Mouse (Mus musculus) CH12.LX (cell line): ENCODE results near the gene Slc15a2. TPM values are rescaled to one million over a fixed set of nuclear protein-coding genes. Genes with fewer than 3 reads are reported as not detected.

Source experiments
- DNase-seq: peaks from one replicate; pipeline ENCODE4 v3.0.0-alpha.2; 2013; ENCODE audit errors: extremely low read depth
- H3K27ac ChIP-seq: 2 replicates; pipeline ENCODE4 v1.5.1; 2012; ENCODE audit warnings: low read depth, mild to moderate bottlenecking, control low read depth, moderate library complexity; ENCODE audit not compliant: insufficient read depth
- H3K27me3 ChIP-seq: replicated peaks from 2 replicates; pipeline ENCODE3; 2012; ENCODE audit warnings: inconsistent platforms
- H3K36me3 ChIP-seq, 2 experiments: replicated peaks in 1 of 2; 2 replicates each; pipeline versions ENCODE3 to v1.6.1; 2012; ENCODE audit warnings: inconsistent platforms in 1 of 2, low read length in 1 of 2, mild to moderate bottlenecking in 1 of 2, mixed read lengths in 1 of 2, moderate library complexity in 1 of 2; ENCODE audit not compliant: control insufficient read depth in 1 of 2, insufficient read depth in 1 of 2
- H3K4me1 ChIP-seq, 2 experiments: 2 replicates each; pipeline ENCODE4 v1.6.1; 2012; ENCODE audit warnings: inconsistent platforms in 1 of 2, moderate library complexity in 1 of 2; ENCODE audit not compliant: insufficient read depth in 2 of 2, control insufficient read depth in 1 of 2
- H3K4me2 ChIP-seq: 2 replicates; pipeline ENCODE4 v1.6.1; 2012; ENCODE audit warnings: low read depth, mild to moderate bottlenecking, control low read depth; ENCODE audit not compliant: poor library complexity, insufficient read depth, severe bottlenecking
- H3K4me3 ChIP-seq, 3 experiments: fragments of 150-350 bp in 1 of 3; sonication (generic) in 1 of 3; replicated peaks in 1 of 3; 2 replicates each; pipeline versions ENCODE3 to v1.5.1; 2011 to 2012; ENCODE audit warnings: low read depth in 2 of 3, low read length in 2 of 3, mild to moderate bottlenecking in 2 of 3, moderate library complexity in 2 of 3, control low read depth in 1 of 3, improper control_type of control experiment in 1 of 3, inconsistent platforms in 1 of 3, mixed read lengths in 1 of 3; ENCODE audit not compliant: poor library complexity in 1 of 3
- H3K79me2 ChIP-seq: replicated peaks from 2 replicates; pipeline ENCODE4 v1.6.1; 2012; ENCODE audit warnings: mild to moderate bottlenecking, moderate library complexity; ENCODE audit not compliant: control insufficient read depth, poor library complexity, insufficient read depth, severe bottlenecking; ENCODE audit errors: extremely low read depth
- H3K9ac ChIP-seq: 2 replicates; pipeline ENCODE4 v1.6.1; 2012; ENCODE audit warnings: low read depth, mild to moderate bottlenecking, control low read depth, moderate library complexity; ENCODE audit not compliant: insufficient read depth
- H3K9me3 ChIP-seq: replicated peaks from 2 replicates; pipeline ENCODE3; 2012; ENCODE audit warnings: low read length, inconsistent platforms, mixed read lengths
- BHLHE40 ChIP-seq: IDR thresholded peaks from 2 replicates; pipeline ENCODE4 v1.6.1; 2011; ENCODE audit warnings: mild to moderate bottlenecking, low read depth, low read length, improper control_type of control experiment
- CHD1 ChIP-seq: IDR thresholded peaks from 2 replicates; pipeline ENCODE4 v1.6.1; 2012; ENCODE audit warnings: low read depth, low read length, improper control_type of control experiment, inconsistent platforms
- CHD2 ChIP-seq: IDR thresholded peaks from 2 replicates; pipeline ENCODE4 v1.6.1; 2011; ENCODE audit warnings: low read length, improper control_type of control experiment
- CTCF ChIP-seq, 2 experiments: IDR thresholded peaks in 1 of 2; conservative IDR thresholded peaks in 1 of 2; 2 replicates each; pipeline ENCODE4 v1.5.1; 2011 to 2012; ENCODE audit warnings: low read depth in 2 of 2, low read length in 2 of 2, improper control_type of control experiment in 1 of 2, inconsistent platforms in 1 of 2, mild to moderate bottlenecking in 1 of 2, moderate library complexity in 1 of 2
- E2F4 ChIP-seq: IDR thresholded peaks from 2 replicates; pipeline ENCODE4 v1.6.1; 2011; ENCODE audit warnings: low read depth, low read length, improper control_type of control experiment; ENCODE audit not compliant: insufficient replicate concordance
- ELF1 ChIP-seq: IDR thresholded peaks from 2 replicates; pipeline ENCODE4 v1.6.1; 2014; ENCODE audit warnings: low read depth, mild to moderate bottlenecking, inconsistent platforms, low read length, improper control_type of control experiment
- EP300 ChIP-seq: IDR thresholded peaks from 2 replicates; pipeline ENCODE4 v1.6.1; 2011; ENCODE audit warnings: low read length, improper control_type of control experiment
- ETS1 ChIP-seq: conservative IDR thresholded peaks from 2 replicates; pipeline ENCODE4 v1.6.1; 2012; ENCODE audit warnings: low read depth, mild to moderate bottlenecking, inconsistent platforms, low read length, improper control_type of control experiment, moderate library complexity
- GABPA ChIP-seq: IDR thresholded peaks from 2 replicates; pipeline ENCODE4 v1.6.1; 2012; ENCODE audit warnings: low read depth, low read length, improper control_type of control experiment, inconsistent platforms; ENCODE audit not compliant: insufficient replicate concordance
- HCFC1 ChIP-seq: IDR thresholded peaks from 2 replicates; pipeline ENCODE4 v1.6.1; 2012; ENCODE audit warnings: low read depth, mild to moderate bottlenecking, inconsistent platforms, low read length, improper control_type of control experiment
- IRF4 ChIP-seq: IDR thresholded peaks from 2 replicates; pipeline ENCODE4 v1.6.1; 2014; ENCODE audit warnings: low read depth, mild to moderate bottlenecking, inconsistent platforms, low read length, improper control_type of control experiment
- JUN ChIP-seq: IDR thresholded peaks from 2 replicates; pipeline ENCODE4 v1.6.1; 2011; ENCODE audit warnings: low read depth, mild to moderate bottlenecking, low read length, improper control_type of control experiment, moderate library complexity; ENCODE audit not compliant: insufficient read depth
- JUND ChIP-seq: conservative IDR thresholded peaks from 2 replicates; pipeline ENCODE4 v1.6.1; 2011; ENCODE audit warnings: low read depth, low read length, improper control_type of control experiment
- KAT2A ChIP-seq: IDR thresholded peaks from 2 replicates; pipeline ENCODE4 v1.6.1; 2012; ENCODE audit warnings: low read length, improper control_type of control experiment, inconsistent platforms; ENCODE audit not compliant: insufficient replicate concordance
- MAFK ChIP-seq: IDR thresholded peaks from 2 replicates; pipeline ENCODE4 v1.6.1; 2011; ENCODE audit warnings: low read length, improper control_type of control experiment; ENCODE audit not compliant: insufficient replicate concordance
- MAX ChIP-seq: IDR thresholded peaks from 2 replicates; pipeline ENCODE4 v1.6.1; 2011; ENCODE audit warnings: low read length, improper control_type of control experiment
- MAZ ChIP-seq: IDR thresholded peaks from 2 replicates; pipeline ENCODE4 v1.6.1; 2012; ENCODE audit warnings: low read depth, mild to moderate bottlenecking, inconsistent platforms, low read length, improper control_type of control experiment, moderate library complexity
- MEF2A ChIP-seq: IDR thresholded peaks from 2 replicates; pipeline ENCODE4 v1.6.1; 2014; ENCODE audit warnings: low read depth, mild to moderate bottlenecking, inconsistent platforms, low read length, improper control_type of control experiment, borderline replicate concordance
- MXI1 ChIP-seq: IDR thresholded peaks from 2 replicates; pipeline ENCODE4 v1.6.1; 2011; ENCODE audit warnings: mild to moderate bottlenecking, low read depth, low read length, improper control_type of control experiment
- MYC ChIP-seq: IDR thresholded peaks from 2 replicates; pipeline ENCODE4 v1.6.1; 2011; ENCODE audit warnings: low read depth, mild to moderate bottlenecking, improper control_type of control experiment, low read length
- NELFE ChIP-seq: IDR thresholded peaks from 2 replicates; pipeline ENCODE4 v1.6.1; 2011; ENCODE audit warnings: low read depth, low read length, improper control_type of control experiment
- NRF1 ChIP-seq: IDR thresholded peaks from 2 replicates; pipeline ENCODE4 v1.6.1; 2014; ENCODE audit warnings: low read depth, mild to moderate bottlenecking, inconsistent platforms, low read length, improper control_type of control experiment, moderate library complexity
- PAX5 ChIP-seq: IDR thresholded peaks from 2 replicates; pipeline ENCODE4 v1.6.1; 2012; ENCODE audit warnings: low read length, inconsistent platforms, mixed read lengths
- POLR2A ChIP-seq: IDR thresholded peaks from 2 replicates; pipeline ENCODE4 v1.6.1; 2011; ENCODE audit warnings: low read depth, mild to moderate bottlenecking, improper control_type of control experiment, low read length
- POLR2AphosphoS2 ChIP-seq: IDR thresholded peaks from 2 replicates; pipeline ENCODE4 v1.6.1; 2011; ENCODE audit warnings: low read depth, low read length, improper control_type of control experiment
- RAD21 ChIP-seq: IDR thresholded peaks from 2 replicates; pipeline ENCODE4 v1.6.1; 2011; ENCODE audit warnings: low read depth, mild to moderate bottlenecking, low read length, improper control_type of control experiment, moderate library complexity
- RCOR1 ChIP-seq: conservative IDR thresholded peaks from 2 replicates; pipeline ENCODE4 v1.6.1; 2012; ENCODE audit warnings: low read depth, mild to moderate bottlenecking, inconsistent platforms, low read length, improper control_type of control experiment
- SIN3A ChIP-seq: IDR thresholded peaks from 2 replicates; pipeline ENCODE4 v1.6.1; 2012; ENCODE audit warnings: low read length, improper control_type of control experiment, inconsistent platforms
- SMC3 ChIP-seq: IDR thresholded peaks from 2 replicates; pipeline ENCODE4 v1.6.1; 2011; ENCODE audit warnings: low read depth, low read length, improper control_type of control experiment
- TBP ChIP-seq: conservative IDR thresholded peaks from 2 replicates; pipeline ENCODE4 v1.6.1; 2011; ENCODE audit warnings: low read depth, low read length, improper control_type of control experiment
- TCF12 ChIP-seq: IDR thresholded peaks from 2 replicates; pipeline ENCODE4 v1.6.1; 2014; ENCODE audit warnings: low read depth, mild to moderate bottlenecking, inconsistent platforms, low read length, improper control_type of control experiment
- UBTF ChIP-seq: IDR thresholded peaks from 2 replicates; pipeline ENCODE4 v1.6.1; 2012; ENCODE audit warnings: low read depth, mild to moderate bottlenecking, inconsistent platforms, low read length, improper control_type of control experiment, moderate library complexity
- USF1 ChIP-seq: IDR thresholded peaks from 2 replicates; pipeline ENCODE4 v1.6.1; 2014; ENCODE audit warnings: low read depth, mild to moderate bottlenecking, inconsistent platforms, low read length, improper control_type of control experiment
- USF2 ChIP-seq: conservative IDR thresholded peaks from 2 replicates; pipeline ENCODE4 v1.6.1; 2011; ENCODE audit warnings: low read depth, low read length, improper control_type of control experiment
- ZC3H11A ChIP-seq: IDR thresholded peaks from 2 replicates; pipeline ENCODE4 v1.6.1; 2012; ENCODE audit warnings: low read depth, mild to moderate bottlenecking, inconsistent platforms, low read length, improper control_type of control experiment
- ZKSCAN1 ChIP-seq: IDR thresholded peaks from 2 replicates; pipeline ENCODE4 v1.6.1; 2012; ENCODE audit warnings: low read depth, inconsistent platforms, low read length, improper control_type of control experiment, borderline replicate concordance
- ZMIZ1 ChIP-seq: IDR thresholded peaks from 2 replicates; pipeline ENCODE4 v1.6.1; 2012; ENCODE audit warnings: low read depth, mild to moderate bottlenecking, inconsistent platforms, low read length, improper control_type of control experiment
- ZNF384 ChIP-seq: IDR thresholded peaks from 2 replicates; pipeline ENCODE4 v1.6.1; 2012; ENCODE audit warnings: low read depth, low read length, improper control_type of control experiment, inconsistent platforms
- dilution Hi-C: fragments of 300-500 bp; cut with MboI; formaldehyde crosslinking; loops from 2 replicates; pipeline ENCODE4 v1.14.3; 2020; ENCODE audit warnings: low sequenced_read_pairs; ENCODE audit not compliant: extremely low pct_unique_long_range_greater_than_20kb, extremely low pct_ligation_motif_present
- in situ Hi-C: fragments of 300-500 bp; cut with MboI; formaldehyde crosslinking; loops from 3 replicates; pipeline ENCODE4 v1.14.3; 2019; ENCODE audit warnings: low sequenced_read_pairs, low pct_ligation_motif_present, low pct_unique_long_range_greater_than_20kb, mixed read lengths
- polyA plus RNA-seq: library from polyadenylated mRNA; unstranded; fragments of >175 nt; gene quantifications from 2 replicates; pipeline ENCODE4 v1.2.1, GENCODE M21; 2012; ENCODE audit warnings: low read depth; ENCODE audit not compliant: insufficient read length
- total RNA-seq, 2 experiments: library from RNA; depleted of rRNA; stranded (reverse); fragments of 300-350 nt in 1 of 2; fragments of >200 nt in 1 of 2; gene quantifications; 2 replicates each; pipeline ENCODE4 v1.2.3; 2012 to 2014

Gene Slc15a2
- total and polyA plus RNA-seq, 3 experiments, result 9.4 to 11.7 (median 11.4) TPM

GRCm38 (mm10) chr16:36821474-36821873 is 36.7 kb upstream of the Slc15a2 start:
- H3K4me2 ChIP-seq, result peak overlapping the region; percentile 99
- peak overlapping the region in 1 of 3 experiments; percentile 33 for H3K4me3 ChIP-seq
- no peaks in the 10 kb centered on the region for H3K79me2 ChIP-seq

GRCm38 (mm10) chr16:36820747-36821146 is 36.0 kb upstream of the Slc15a2 start:
- Histone ChIP-seq H3K27ac (no peak overlapping the region), H3K9me3 (no peaks in the 10 kb centered on the region)

More at GRCm38 (mm10) chr16:36821474-36821873, 36.7 kb upstream of the Slc15a2 start:
- dilution Hi-C loops (no loop called here), in situ Hi-C loops (no loop called here)
- peak; percentile 99 for DNase-seq
- Histone ChIP-seq H3K9ac (peak overlapping the region; percentile 61), H3K9me3 (no peaks in the 10 kb centered on the region), H3K27me3 (no peaks in the 10 kb centered on the region), H3K36me3 (no peaks in the 10 kb centered on the region), H3K4me1 (peaks cover 5 to 27% of the 10 kb centered on the region in 2 experiments), H3K27ac (peak overlapping the region; percentile 45)
- TF ChIP-seq MXI1 (no peak; the same call in 1 of the 2 replicates), ELF1 (peak; percentile 71), BHLHE40 (peak; percentile 71), USF2 (no peak), POLR2A (peak; percentile 64), EP300 (peak; percentile 82), ZNF384 (peak; percentile 35; the same call in 1 of the 2 replicates), JUND (no peak), MAZ (peak; percentile 98), HCFC1 (peak; percentile 54), TBP (0 out of 2 replicates have a peak, but pooled peaks have one; percentile 73), ZC3H11A (no peak), CTCF (conservative IDR thresholded peaks at IDR 0.05 in 1 of 2, IDR thresholded peaks at IDR 0.05 in 1 of 2; ENCODE audit: low read depth in 2 of 2, low read length in 2 of 2) (no peak), MAX (peak; percentile 59), MEF2A (0 out of 2 replicates have a peak, but pooled peaks have one; percentile 64), POLR2AphosphoS2 (no peak), NELFE (0 out of 2 replicates have a peak, but pooled peaks have one; percentile 56), JUN (peak; percentile 76), ZKSCAN1 (no peak), CHD1 (no peak; the same call in 1 of the 2 replicates), ZMIZ1 (no peak), GABPA (no peak), SMC3 (no peak), NRF1 (no peak), SIN3A (no peak), PAX5 (no peak), TCF12 (peak; percentile 96), IRF4 (peak; percentile 93), E2F4 (no peak), USF1 (no peak), RCOR1 (no peak), KAT2A (no peak), MAFK (no peak), RAD21 (no peak), CHD2 (peak; percentile 85), MYC (peak; percentile 78; the same call in 1 of the 2 replicates), UBTF (no peak), ETS1 (peak; percentile 93)

More at GRCm38 (mm10) chr16:36820747-36821146, 36.0 kb upstream of the Slc15a2 start:
- peak; percentile 93 for TF ChIP-seq ETS1
- no peak for TF ChIP-seq SMC3
- TF ChIP-seq TCF12, result peak; percentile 61; the same call in 1 of the 2 replicates
- TF ChIP-seq USF1, result no peak
- TF ChIP-seq MEF2A, result peak; percentile 74; the same call in 1 of the 2 replicates
- no peak for TF ChIP-seq SIN3A
- TF ChIP-seq BHLHE40, result peak; percentile 79
- TF ChIP-seq MYC, result 0 out of 2 replicates have a peak, but pooled peaks have one; percentile 68
- TF ChIP-seq IRF4, result 0 out of 2 replicates have a peak, but pooled peaks have one; percentile 7
- peak; percentile 71 for TF ChIP-seq EP300
- peak; percentile 23; the same call in 1 of the 2 replicates for TF ChIP-seq MAX
- H3K27me3 ChIP-seq, result no peaks in the 10 kb centered on the region
- dilution Hi-C loops, result no loop called here
- H3K4me1 ChIP-seq, result peaks cover 5 to 27% of the 10 kb centered on the region in 2 experiments
- peak overlapping the region; percentile 60 for H3K9ac ChIP-seq
- no peaks in the 10 kb centered on the region for H3K79me2 ChIP-seq
- no peak overlapping the region for H3K4me3 ChIP-seq
- in situ Hi-C loops, result no loop called here
- peak; percentile 60 for DNase-seq
- peak overlapping the region; percentile 99 for H3K4me2 ChIP-seq
- no peaks in the 10 kb centered on the region for H3K36me3 ChIP-seq
